Mouse (Mus musculus): ENCODE results near the gene Cftr.

The Cftr gene

GRCm38 (mm10) chr6:18170311-18170922, at the start of gene Cftr:
Gene Cftr (plus strand): TSS chr6:18170687.
- no peak for DNase-seq (ENCODE audit: low read depth)

- DNase-seq (ENCODE audit: low read depth), result no peak
These were observed 43.1 kb upstream of the Cftr start for GRCm38 (mm10) chr6:18127206-18127983.

- no peak for DNase-seq (ENCODE audit: low read depth)
These were observed 42.4 kb upstream of the Cftr start for GRCm38 (mm10) chr6:18128059-18128458.

- no peak for DNase-seq (ENCODE audit: low read depth)
These were observed 35.2 kb upstream of the Cftr start for GRCm38 (mm10) chr6:18135246-18135645.

GRCm38 (mm10) chr6:18153031-18153430, 17.5 kb upstream of the Cftr start:
- DNase-seq (ENCODE audit: low read depth), result no peak

GRCm38 (mm10) chr6:18169618-18170017, 869 bp upstream of the Cftr start:
- no peak for DNase-seq (ENCODE audit: low read depth)

- peak; percentile 7 for DNase-seq (ENCODE audit: low read depth)
These were observed 1.1 kb downstream of the Cftr start for GRCm38 (mm10) chr6:18171614-18172013.

- no peak for DNase-seq (ENCODE audit: low read depth)
These were observed 7.0 kb downstream of the Cftr start for GRCm38 (mm10) chr6:18177509-18177908.

GRCm38 (mm10) chr6:18180665-18181064, 10.2 kb downstream of the Cftr start:
- no peak for DNase-seq (ENCODE audit: low read depth)

GRCm38 (mm10) chr6:18182903-18183302, 12.4 kb downstream of the Cftr start:
- DNase-seq (ENCODE audit: low read depth), result no peak

GRCm38 (mm10) chr6:18220691-18221090, 50.2 kb downstream of the Cftr start:
- no peak for DNase-seq (ENCODE audit: low read depth)

GRCm38 (mm10) chr6:18223206-18223605, 52.7 kb downstream of the Cftr start:
- DNase-seq (ENCODE audit: low read depth), result no peak

GRCm38 (mm10) chr6:18225157-18225556, 54.7 kb downstream of the Cftr start:
- DNase-seq (ENCODE audit: low read depth), result no peak

GRCm38 (mm10) chr6:18246495-18246894, 76.0 kb downstream of the Cftr start:
- DNase-seq (ENCODE audit: low read depth), result no peak

- no peak for DNase-seq (ENCODE audit: low read depth)
These were observed 77.5 kb downstream of the Cftr start for GRCm38 (mm10) chr6:18247891-18248463.

GRCm38 (mm10) chr6:18248464-18248863, 78.0 kb downstream of the Cftr start:
- DNase-seq (ENCODE audit: low read depth), result no peak

GRCm38 (mm10) chr6:18254586-18254985, 84.1 kb downstream of the Cftr start:
- DNase-seq (ENCODE audit: low read depth), result no peak

- no peak for DNase-seq (ENCODE audit: low read depth)
These were observed 100.5 kb downstream of the Cftr start for GRCm38 (mm10) chr6:18270983-18271382.

GRCm38 (mm10) chr6:18300781-18301180, 130.3 kb downstream of the Cftr start:
- DNase-seq (ENCODE audit: low read depth), result peak; percentile 13

- DNase-seq (ENCODE audit: low read depth), result no peak
These were observed 131.6 kb downstream of the Cftr start for GRCm38 (mm10) chr6:18302105-18302504.

GRCm38 (mm10) chr6:18303228-18303627, 132.7 kb downstream of the Cftr start:
- no peak for DNase-seq (ENCODE audit: low read depth)

GRCm38 (mm10) chr6:18305130-18305529, 134.6 kb downstream of the Cftr start:
- DNase-seq (ENCODE audit: low read depth), result no peak

- no peak for DNase-seq (ENCODE audit: low read depth)
These were observed 140.5 kb downstream of the Cftr start for GRCm38 (mm10) chr6:18310983-18311382.
